Comparison of ENCODE assay signal across 14 mouse cellular contexts in genomic region chr13:57959806-57960205, GRCm38 (mm10). TPM values are rescaled to one million over a fixed set of nuclear protein-coding genes. Genes with fewer than 3 reads are reported as not detected.
"Had no signal": no experiment of that assay in that cellular context is flagged by ENCODE, and none has a peak within 500 bp of the region (broad histone marks: within the 10 kb centered on the region; RNA-seq: fewer than 3 reads in every experiment).

No protein-coding gene starts in this region.

- H3K9me3 ChIP-seq: limb, embryonic 15.5 days; liver, embryonic 12.5 days; neural tube, embryonic 13.5 days had no signal

- H3K36me3 ChIP-seq: limb, embryonic 15.5 days; liver, embryonic 12.5 days; midbrain, embryonic 10.5 days; neural tube, embryonic 13.5 days had no signal

- H3K27me3 ChIP-seq: limb, embryonic 15.5 days; liver, embryonic 12.5 days; neural tube, embryonic 13.5 days had no signal

- H3K27ac ChIP-seq: layer of hippocampus, adult 2 months; limb, embryonic 15.5 days; liver, embryonic 12.5 days; midbrain, embryonic 10.5 days; neural tube, embryonic 13.5 days had no signal

- H3K4me1 ChIP-seq: limb, embryonic 15.5 days; liver, embryonic 12.5 days; midbrain, embryonic 10.5 days; neural tube, embryonic 13.5 days had no signal

- H3K4me3 ChIP-seq: layer of hippocampus, adult 2 months; limb, embryonic 15.5 days; liver, embryonic 12.5 days; midbrain, embryonic 10.5 days; neural tube, embryonic 13.5 days had no signal

- DNase-seq: kidney, postnatal 10 days; kidney, postnatal 4 days; lung, embryonic 14.5 days; lung, postnatal 10 days; lung, postnatal 4 days; right cerebral cortex, postnatal 14 days; thymus, adult 2 months; thymus, postnatal 25 days had no signal

RNA-seq across cellular contexts. Expression of gene Spock1, which starts 51.7 kb away (rescaled TPM):
- total RNA-seq: megakaryocyte, adult 5-6 weeks had no signal
- polyA plus RNA-seq: lung, embryonic 14.5 days had no signal
